Mouse (Mus musculus) kidney, adult 2 months (tissue): ENCODE data around the gene Adgrl2.

Experiments
- CTCF ChIP-seq: fragments of 200-500 bp; conservative IDR thresholded peaks from 2 replicates; pipeline ENCODE4 v1.5.1; 2011; ENCODE audit warnings: low read depth, mild to moderate bottlenecking, control low read depth, low read length, moderate library complexity, mixed read lengths; ENCODE audit not compliant: insufficient read depth, insufficient read length
- POLR2A ChIP-seq: fragments of 200-500 bp; IDR thresholded peaks from one replicate; pipeline ENCODE4 v1.6.1; 2011; ENCODE audit warnings: low read depth, low read length, control low read depth

DNA sequence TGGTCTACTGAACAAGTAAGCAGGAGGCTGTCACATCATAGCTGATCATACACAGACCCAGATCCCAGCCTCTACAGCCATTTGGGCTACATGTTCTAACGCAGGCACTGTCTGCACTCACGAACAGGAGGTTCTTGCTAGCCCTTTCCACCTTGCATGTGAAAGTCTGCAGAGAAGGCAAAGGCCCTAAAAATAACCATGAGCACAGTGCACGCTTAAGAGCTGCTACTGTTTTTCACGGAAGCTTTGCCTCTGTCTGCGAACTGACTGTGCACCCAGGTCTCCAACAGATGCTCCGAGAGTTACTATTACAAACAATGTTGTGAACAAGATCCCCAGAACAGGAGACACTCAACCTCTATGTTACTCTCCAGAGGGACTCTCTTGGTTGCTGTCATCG is 124.3 kb downstream of the Adgrl2 start:
- TF ChIP-seq CTCF: no peak
- no peak for TF ChIP-seq POLR2A
